Mouse (Mus musculus) spleen, adult 2 months (tissue): Measurements from ENCODE around the gene Grhl3.

Experiments
- CTCF ChIP-seq: fragments of 200-500 bp; IDR thresholded peaks from 2 replicates; pipeline ENCODE4 v1.5.1; 2011; ENCODE audit warnings: mild to moderate bottlenecking, inconsistent platforms; ENCODE audit not compliant: insufficient read depth, insufficient read length, insufficient replicate concordance; ENCODE audit errors: extremely low read depth
- POLR2A ChIP-seq: fragments of 200-500 bp; IDR thresholded peaks from 2 replicates; pipeline ENCODE4 v1.6.1; 2011; ENCODE audit warnings: low read depth, low read length, inconsistent platforms

- TF ChIP-seq CTCF (no peak), POLR2A (no peak)
These were observed 33.4 kb downstream of the Grhl3 start for GRCm38 (mm10) chr4:135540057-135540456.
